Mouse (Mus musculus) midbrain, embryonic 15.5 days (tissue): ENCODE results near the gene Mgrn1. TPM values are rescaled to one million over a fixed set of nuclear protein-coding genes. Genes with fewer than 3 reads are reported as not detected.
A peak's percentile ranks its signal among the peaks of the same experiment; 100 is the strongest.

Source experiments
- ATAC-seq: fragments of 200-750 bp; cut with Nextera tagmentation; replicated peaks from 2 replicates; pipeline ENCODE4 v1.8.0; 2017; ENCODE audit warnings: moderate TSS enrichment
- H3K27ac ChIP-seq: fragments of 300-500 bp; sonication (generic); 2 replicates; pipeline ENCODE4 v1.5.1; 2015; ENCODE audit warnings: mild to moderate bottlenecking, inconsistent platforms
- H3K27me3 ChIP-seq: fragments of 300-500 bp; sonication (generic); replicated peaks from 2 replicates; pipeline ENCODE4 v1.6.1; 2015; ENCODE audit warnings: inconsistent platforms
- H3K36me3 ChIP-seq: fragments of 300-500 bp; sonication (generic); replicated peaks from 2 replicates; pipeline ENCODE4 v1.6.1; 2015; ENCODE audit warnings: inconsistent platforms
- H3K4me1 ChIP-seq: fragments of 300-500 bp; sonication (generic); 2 replicates; pipeline ENCODE4 v1.6.1; 2015; ENCODE audit warnings: inconsistent platforms
- H3K4me2 ChIP-seq: fragments of 300-500 bp; sonication (generic); 2 replicates; pipeline ENCODE4 v1.6.1; 2015; ENCODE audit warnings: inconsistent platforms, mild to moderate bottlenecking, moderate library complexity
- H3K4me3 ChIP-seq: fragments of 300-500 bp; sonication (generic); 2 replicates; pipeline ENCODE4 v1.5.1; 2015; ENCODE audit warnings: mild to moderate bottlenecking, inconsistent platforms
- H3K9ac ChIP-seq: fragments of 300-500 bp; sonication (generic); 2 replicates; pipeline ENCODE4 v1.6.1; 2015; ENCODE audit warnings: mild to moderate bottlenecking, inconsistent platforms
- H3K9me3 ChIP-seq: fragments of 300-500 bp; sonication (generic); 2 replicates; pipeline ENCODE4 v1.6.1; 2016; ENCODE audit warnings: inconsistent platforms
- WGBS: fragments of 180-500 bp; shearing (Covaris S2); methylation state at CpG from one replicate; pipeline ENCODE4 v1.1.7; 2015; ENCODE audit warnings: mixed read lengths; 5-methylcytosine and 5-hydroxymethylcytosine counted together
- polyA plus RNA-seq: library from polyadenylated mRNA; unstranded; fragments of >200 nt; fragmentation: Nextera tagmentation; extraction: Ambion mirVana; gene quantifications from 2 replicates; pipeline ENCODE4 v1.2.1, GENCODE M21; 2015

Gene Mgrn1
- polyA plus RNA-seq, 1 experiment from 2014 or later: 124 TPM

- Histone ChIP-seq H3K36me3 (no peaks in the 10 kb centered on the region), H3K4me3 (peak overlapping the region; percentile 93), H3K4me1 (peaks cover 42% of the 10 kb centered on the region), H3K27me3 (no peaks in the 10 kb centered on the region), H3K9ac (peak overlapping the region; percentile 61), H3K9me3 (no peaks in the 10 kb centered on the region), H3K4me2 (peak overlapping the region; percentile 70), H3K27ac (peak overlapping the region; percentile 99)
- WGBS: 76% methylated on average over 10 of the region's 10 CpGs
- no peak for ATAC-seq
These were observed 4.4 kb upstream of the Mgrn1 start for GRCm38 (mm10) chr16:4881400-4882351.

- Histone ChIP-seq H3K9me3 (no peaks in the 10 kb centered on the region), H3K27ac (peak overlapping the region; percentile 93), H3K4me2 (peak overlapping the region; percentile 84; the same call in 1 of the 2 replicates), H3K36me3 (no peaks in the 10 kb centered on the region), H3K9ac (no peak overlapping the region), H3K4me1 (peaks cover 51% of the 10 kb centered on the region), H3K4me3 (peak overlapping the region; percentile 77; the same call in 1 of the 2 replicates), H3K27me3 (no peaks in the 10 kb centered on the region)
- 94% methylated on average over 10 of the region's 10 CpGs for WGBS
- no peak for ATAC-seq
These were observed 1.1 kb upstream of the Mgrn1 start for GRCm38 (mm10) chr16:4884930-4885329.

GRCm38 (mm10) chr16:4886690-4887020 lies 606 bp downstream of the Mgrn1 start:
- H3K4me1 ChIP-seq: peaks cover 46% of the 10 kb centered on the region
- ATAC-seq: peak; percentile 40; the same call in 1 of the 2 replicates
- H3K36me3 ChIP-seq: no peaks in the 10 kb centered on the region
- peak overlapping the region; percentile 93 for H3K27ac ChIP-seq
- H3K4me3 ChIP-seq: peak overlapping the region; percentile 77
- H3K4me2 ChIP-seq: peak overlapping the region; percentile 84
- no peaks in the 10 kb centered on the region for H3K9me3 ChIP-seq
- WGBS: 0% methylated on average over 8 of the region's 8 CpGs
- peak overlapping the region; percentile 77 for H3K9ac ChIP-seq
- H3K27me3 ChIP-seq: no peaks in the 10 kb centered on the region

GRCm38 (mm10) chr16:4890201-4890709 lies 4.2 kb downstream of the Mgrn1 start:
- Histone ChIP-seq H3K9ac (no peak overlapping the region), H3K4me2 (no peak overlapping the region), H3K4me3 (no peak overlapping the region), H3K4me1 (peaks cover 36% of the 10 kb centered on the region), H3K36me3 (no peaks in the 10 kb centered on the region), H3K27ac (no peak overlapping the region), H3K9me3 (no peaks in the 10 kb centered on the region), H3K27me3 (no peaks in the 10 kb centered on the region)
- 80% methylated on average over 4 of the region's 4 CpGs for WGBS
- no peak for ATAC-seq

- 90% methylated on average over 6 of the region's 6 CpGs for WGBS
- Histone ChIP-seq H3K9ac (no peak overlapping the region), H3K4me1 (peaks cover 30% of the 10 kb centered on the region), H3K4me3 (no peak overlapping the region), H3K4me2 (no peak overlapping the region), H3K9me3 (no peaks in the 10 kb centered on the region), H3K27me3 (no peaks in the 10 kb centered on the region), H3K36me3 (no peaks in the 10 kb centered on the region), H3K27ac (no peak overlapping the region)
- ATAC-seq: no peak
These were observed 6.1 kb downstream of the Mgrn1 start for GRCm38 (mm10) chr16:4892171-4892570.

- Histone ChIP-seq H3K4me2 (no peak overlapping the region), H3K9me3 (no peaks in the 10 kb centered on the region), H3K27ac (no peak overlapping the region), H3K9ac (no peak overlapping the region), H3K4me3 (no peak overlapping the region), H3K36me3 (no peaks in the 10 kb centered on the region), H3K4me1 (peaks cover 13% of the 10 kb centered on the region), H3K27me3 (no peaks in the 10 kb centered on the region)
- ATAC-seq: no peak
- WGBS: 87% methylated on average over 7 of the region's 7 CpGs
These were observed 8.3 kb downstream of the Mgrn1 start for GRCm38 (mm10) chr16:4894201-4894908.

- H3K4me2 ChIP-seq: no peak overlapping the region
- WGBS: 77% methylated on average over 5 of the region's 5 CpGs
These were observed 10.4 kb downstream of the Mgrn1 start for GRCm38 (mm10) chr16:4896249-4897027.

GRCm38 (mm10) chr16:4897146-4897730 lies 11.2 kb downstream of the Mgrn1 start:
- H3K4me1 ChIP-seq: 0 out of 2 replicates have a peak, but pooled peaks cover 5% of the 10 kb centered on the region

More at GRCm38 (mm10) chr16:4896249-4897027, 10.4 kb downstream of the Mgrn1 start:
- Histone ChIP-seq H3K4me1 (0 out of 2 replicates have a peak, but pooled peaks cover 5% of the 10 kb centered on the region), H3K9me3 (no peaks in the 10 kb centered on the region), H3K36me3 (no peaks in the 10 kb centered on the region), H3K4me3 (no peak overlapping the region), H3K27ac (no peak overlapping the region), H3K27me3 (no peaks in the 10 kb centered on the region), H3K9ac (no peak overlapping the region)
- 0 out of 2 replicates have a peak, but pooled peaks have one; percentile 24 for ATAC-seq

GRCm38 (mm10) chr16:4898881-4899280 lies 12.8 kb downstream of the Mgrn1 start:
- Histone ChIP-seq H3K9ac (no peak overlapping the region), H3K4me3 (no peak overlapping the region)
- ATAC-seq: no peak

More at GRCm38 (mm10) chr16:4897146-4897730, 11.2 kb downstream of the Mgrn1 start:
- H3K9me3 ChIP-seq: no peaks in the 10 kb centered on the region
- 61% methylated on average over 7 of the region's 7 CpGs for WGBS
- H3K9ac ChIP-seq: no peak overlapping the region
- no peak overlapping the region for H3K4me2 ChIP-seq
- H3K27ac ChIP-seq: no peak overlapping the region
- no peak for ATAC-seq
- no peaks in the 10 kb centered on the region for H3K36me3 ChIP-seq
- H3K4me3 ChIP-seq: no peak overlapping the region
- no peaks in the 10 kb centered on the region for H3K27me3 ChIP-seq

GRCm38 (mm10) chr16:4899711-4900110 lies 13.7 kb downstream of the Mgrn1 start:
- ATAC-seq: no peak
- Histone ChIP-seq H3K4me2 (no peak overlapping the region), H3K4me3 (no peak overlapping the region), H3K27me3 (no peaks in the 10 kb centered on the region), H3K36me3 (no peaks in the 10 kb centered on the region), H3K9ac (no peak overlapping the region), H3K9me3 (no peaks in the 10 kb centered on the region), H3K4me1 (0 out of 2 replicates have a peak, but pooled peaks cover 5% of the 10 kb centered on the region), H3K27ac (no peak overlapping the region)
- 84% methylated on average over 2 of the region's 2 CpGs for WGBS

More at GRCm38 (mm10) chr16:4898881-4899280, 12.8 kb downstream of the Mgrn1 start:
- 85% methylated on average over 6 of the region's 6 CpGs for WGBS
- no peaks in the 10 kb centered on the region for H3K27me3 ChIP-seq
- no peaks in the 10 kb centered on the region for H3K9me3 ChIP-seq
- H3K4me1 ChIP-seq: 0 out of 2 replicates have a peak, but pooled peaks cover 5% of the 10 kb centered on the region
- H3K36me3 ChIP-seq: no peaks in the 10 kb centered on the region
- no peak overlapping the region for H3K27ac ChIP-seq
- no peak overlapping the region for H3K4me2 ChIP-seq

GRCm38 (mm10) chr16:4901167-4901566 lies 15.1 kb downstream of the Mgrn1 start:
- ATAC-seq: no peak
- no peaks in the 10 kb centered on the region for H3K27me3 ChIP-seq
- 55% methylated on average over 7 of the region's 7 CpGs for WGBS
- H3K4me3 ChIP-seq: no peak overlapping the region
- no peak overlapping the region for H3K27ac ChIP-seq
- no peak overlapping the region for H3K9ac ChIP-seq
- 0 out of 2 replicates have a peak, but pooled peaks cover 5% of the 10 kb centered on the region for H3K4me1 ChIP-seq
- H3K9me3 ChIP-seq: no peaks in the 10 kb centered on the region
- H3K36me3 ChIP-seq: no peaks in the 10 kb centered on the region
- H3K4me2 ChIP-seq: no peak overlapping the region
